Comparison of ENCODE assay signal across 10 mouse cellular contexts in the genomic region with DNA sequence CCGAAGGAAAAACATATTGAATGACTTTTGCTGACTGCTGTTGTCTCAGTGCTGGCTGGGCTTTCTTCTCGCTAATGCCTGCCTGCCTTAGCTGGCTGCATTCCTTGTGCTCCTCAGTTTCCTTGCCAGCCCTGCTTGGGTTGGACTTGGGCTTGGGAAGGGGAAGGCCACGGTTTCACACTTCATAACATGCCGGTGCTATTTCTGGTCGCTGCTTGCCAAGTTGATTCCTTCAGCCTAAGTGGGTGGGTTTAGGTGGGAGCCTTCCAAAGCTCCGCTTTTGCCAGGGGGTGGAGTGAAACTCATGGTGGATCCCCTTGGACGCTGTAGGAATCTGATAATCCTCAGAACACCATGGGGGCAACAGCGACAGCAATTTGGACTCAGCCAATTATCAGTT. TPM values are rescaled to one million over a fixed set of nuclear protein-coding genes. Genes with fewer than 3 reads are reported as not detected.
A peak's percentile ranks its signal among the peaks of the same experiment; 100 is the strongest.
DNase-seq lines count a peak whose midpoint lies in the region; ATAC-seq and TF ChIP-seq lines count a peak whose summit lies in the region.
"Had no signal": no experiment of that assay in that cellular context is flagged by ENCODE, and none has a peak within 500 bp of the region (broad histone marks: within the 10 kb centered on the region; RNA-seq: fewer than 3 reads in every experiment).

No protein-coding gene starts in this region.

- no peak for TF ChIP-seq POLR2A in lung, adult 2 months (IDR thresholded peaks at IDR 0.05; ENCODE audit: borderline replicate concordance, extremely low read depth, low read depth, low read length)

- no peaks in the 10 kb centered on the region for H3K36me3 ChIP-seq in midbrain, embryonic 16.5 days (ENCODE audit: control insufficient read depth, insufficient read depth, low read length)

- ATAC-seq in midbrain, embryonic 16.5 days, result no peak
- ATAC-seq in megakaryocyte, adult 5-6 weeks (ENCODE audit: poor library complexity, severe bottlenecking), result no peak

- DNase-seq in adrenal gland, postnatal 10 days, result peak; percentile 9
- no peak for DNase-seq in adrenal gland, postnatal 4 days (ENCODE audit: low spot score in 2 of 2)
- peak; percentile 33 to 35 for DNase-seq in lung, adult 18-20 months
- DNase-seq in lung, adult 2 months, result no peak
- peak; percentile 4 to 23 for DNase-seq in heart, postnatal 14 days
- no peak for DNase-seq in Muller cell, postnatal 12 days (ENCODE audit: inconsistent ontology term)
- DNase-seq: liver had no signal

- peak overlapping the region; percentile 27 for H3K4me2 ChIP-seq in midbrain, embryonic 16.5 days (ENCODE audit: low read length)

- 46% methylated on average over 8 of the region's 8 CpGs for WGBS in lung, adult 2 months
- 37% methylated on average over 8 of the region's 8 CpGs for whole genome bisulfite sequencing in midbrain, embryonic 16.5 days

- no peaks in the 10 kb centered on the region for H3K27me3 ChIP-seq in midbrain, embryonic 16.5 days (ENCODE audit: control insufficient read depth, insufficient read depth, low read depth, low read length)

- no peaks in the 10 kb centered on the region for H3K9me3 ChIP-seq in midbrain, embryonic 16.5 days (replicated peaks; ENCODE audit: control insufficient read depth, low read length, poor library complexity, severe bottlenecking)

- no peak overlapping the region for H3K9ac ChIP-seq in midbrain, embryonic 16.5 days (ENCODE audit: low read depth, low read length)

- intact Hi-C loops in heart, postnatal 14 days (cut with DNase I), result no loop called here

- H3K4me1 ChIP-seq in lung, adult 2 months (ENCODE audit: control insufficient read depth, insufficient read depth, low read length), result 0 out of 2 replicates have a peak, but pooled peaks cover 10% of the 10 kb centered on the region
- peaks cover 42% of the 10 kb centered on the region for H3K4me1 ChIP-seq in midbrain, embryonic 16.5 days (ENCODE audit: control insufficient read depth, insufficient read depth, low read length)

- no peak overlapping the region for H3K4me3 ChIP-seq in lung, adult 2 months (replicated peaks; ENCODE audit: extremely low read depth, low read depth, low read length)
- H3K4me3 ChIP-seq in midbrain, embryonic 16.5 days (ENCODE audit: low read depth, low read length), result no peak overlapping the region

- TF ChIP-seq CTCF in lung, adult 2 months (IDR thresholded peaks at IDR 0.05; ENCODE audit: insufficient read depth, low read length), result no peak

- no peak overlapping the region for H3K27ac ChIP-seq in midbrain, embryonic 16.5 days (ENCODE audit: low read length)
- H3K27ac ChIP-seq: kidney, postnatal 0 days had no signal

RNA-seq across cellular contexts. Expression of a gene that starts 5.9 kb away (rescaled TPM):
- total RNA-seq in adrenal gland, postnatal 10 days (2021), result 1 to 10 TPM; 6.8 to 8.9 TPM
- total RNA-seq in adrenal gland, postnatal 4 days (2021), result 10 to 100 TPM; 14.6 to 16.7 TPM
- polyA plus RNA-seq in lung, adult 2 months (2012; rRNA removed), result 41.8 and 43.1 TPM in 2 replicates
- total RNA-seq in heart, postnatal 14 days (2021), result 1 to 10 TPM; 4.0 to 5.5 TPM
- 30.8 and 31.1 TPM in 2 replicates for polyA plus RNA-seq in midbrain, embryonic 16.5 days (2015; fragmentation: Nextera tagmentation; extraction: Ambion mirVana)
- total RNA-seq in megakaryocyte, adult 5-6 weeks (2015), result 0.34 TPM in 1 of 2 replicates, not detected in the other
- 0.18 and 7.0 TPM in 2 replicates for total RNA-seq in megakaryocyte, adult 5-6 weeks (2017)

Comparison
In these comparisons a context has a peak if more than half of its experiments do, and no peak if none do; other contexts are left out.
1. DNase-seq: peak in adrenal gland, postnatal 10 days (single experiment), lung, adult 18-20 months (2 of 2) and heart, postnatal 14 days (2 of 2); none in adrenal gland, postnatal 4 days (0 of 2), lung, adult 2 months (single experiment) and Muller cell, postnatal 12 days (single experiment).